Mouse (Mus musculus) heart, postnatal 0 days (tissue): ENCODE measurements around the gene Sertad2. TPM values are rescaled to one million over a fixed set of nuclear protein-coding genes. Genes with fewer than 3 reads are reported as not detected.

Experiments used
- ATAC-seq: fragments of 200-750 bp; cut with Nextera tagmentation; 2 replicates; pipeline ENCODE4 v1.8.0; 2017; ENCODE audit warnings: low read depth, moderate number of reproducible peaks, moderate library complexity; ENCODE audit not compliant: insufficient read depth
- DNase-seq: peaks from one replicate; pipeline ENCODE4 v3.0.0-alpha.2; 2016; ENCODE audit warnings: low spot score
- H3K27ac ChIP-seq: fragments of 300-500 bp; sonication (generic); 2 replicates; pipeline ENCODE4 v1.5.1; 2014; ENCODE audit warnings: low read depth, mild to moderate bottlenecking
- H3K27me3 ChIP-seq: fragments of 300-500 bp; sonication (generic); 2 replicates; pipeline ENCODE4 v1.6.1; 2014; ENCODE audit warnings: low read length, mixed read lengths; ENCODE audit not compliant: control insufficient read depth, insufficient read depth
- H3K36me3 ChIP-seq: fragments of 300-500 bp; sonication (generic); replicated peaks from 2 replicates; pipeline ENCODE4 v1.6.1; 2014; ENCODE audit warnings: low read length, mixed read lengths; ENCODE audit not compliant: control insufficient read depth, insufficient read depth
- H3K4me1 ChIP-seq: fragments of 300-500 bp; sonication (generic); 2 replicates; pipeline ENCODE4 v1.6.1; 2014; ENCODE audit warnings: antibody characterized with exemption; ENCODE audit not compliant: control insufficient read depth, insufficient read depth
- H3K4me2 ChIP-seq: fragments of 300-500 bp; sonication (generic); 2 replicates; pipeline ENCODE4 v1.6.1; 2014; ENCODE audit warnings: low read depth, mild to moderate bottlenecking, low read length, moderate library complexity
- H3K4me3 ChIP-seq: fragments of 300-500 bp; sonication (generic); 2 replicates; pipeline ENCODE4 v1.5.1; 2014; ENCODE audit warnings: low read depth, low read length
- H3K9ac ChIP-seq: fragments of 300-500 bp; sonication (generic); replicated peaks from 2 replicates; pipeline ENCODE4 v1.6.1; 2014; ENCODE audit warnings: low read depth, low read length, mixed read lengths
- H3K9me3 ChIP-seq: fragments of 300-500 bp; sonication (generic); replicated peaks from 2 replicates; pipeline ENCODE4 v1.6.1; 2016; ENCODE audit warnings: low read length; ENCODE audit not compliant: control insufficient read depth
- CTCF ChIP-seq: IDR thresholded peaks from 2 replicates; pipeline ENCODE4 v1.5.1; 2016; ENCODE audit warnings: antibody characterized with exemption, control low read depth, low read depth
- EP300 ChIP-seq: IDR thresholded peaks from 2 replicates; pipeline ENCODE4 v1.6.1; 2016; ENCODE audit warnings: antibody characterized with exemption, low read depth
- WGBS: fragments of 180-500 bp; shearing (Covaris S2); extraction: QIAGEN DNeasy Blood & Tissue Kit; methylation state at CpG from one replicate; pipeline ENCODE4 v1.1.7; 2014; 5-methylcytosine and 5-hydroxymethylcytosine counted together
- polyA plus RNA-seq: library from polyadenylated mRNA; unstranded; fragments of >200 nt; fragmentation: Nextera tagmentation; extraction: Ambion mirVana; gene quantifications from 2 replicates; pipeline ENCODE4 v1.2.1, GENCODE M21; 2015
- total RNA-seq: library from RNA; depleted of rRNA; stranded (reverse); fragments of >200 nt; gene quantifications from 2 replicates; pipeline ENCODE4 v1.2.3, GENCODE M21; 2014; ENCODE audit warnings: low replicate concordance; rRNA removed

Gene Sertad2
- total and polyA plus RNA-seq, 2 experiments from 2014 or later, result 33.3 to 33.5 TPM

DNA sequence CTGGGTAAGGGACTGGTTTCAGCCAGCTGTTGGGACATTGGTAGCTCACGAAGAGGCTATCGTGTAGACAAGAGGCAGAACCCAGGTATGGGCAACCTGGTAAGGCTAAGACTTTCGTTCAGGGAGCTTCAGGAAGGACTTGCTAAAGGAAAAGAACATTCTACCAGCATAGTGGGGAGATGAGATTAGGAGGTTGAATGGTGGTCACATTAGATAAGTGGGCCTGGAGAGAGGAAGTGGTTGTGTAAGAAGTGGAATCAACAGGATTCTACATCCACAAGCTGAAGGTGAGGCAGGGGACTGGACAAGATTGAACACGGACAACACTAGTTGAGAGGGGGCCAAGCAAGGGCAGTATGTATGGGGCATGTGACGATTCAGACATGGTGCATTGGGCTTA, 138.6 kb downstream of the Sertad2 start:
- Histone ChIP-seq H3K36me3 (peaks cover 17% of the 10 kb centered on the region), H3K9ac (no peak overlapping the region), H3K4me3 (no peak overlapping the region), H3K27ac (no peak overlapping the region), H3K9me3 (no peaks in the 10 kb centered on the region), H3K4me2 (no peak overlapping the region), H3K4me1 (no peaks in the 10 kb centered on the region), H3K27me3 (no peaks in the 10 kb centered on the region)
- TF ChIP-seq CTCF, result no peak
- no peak for TF ChIP-seq EP300
- 81% methylated on average over 5 of the region's 5 CpGs for WGBS
- ATAC-seq, result no peak
- no peak for DNase-seq

- DNase-seq (peak; percentile 79), ATAC-seq (peak; percentile 55; the same call in 1 of the 2 replicates)
- no peak overlapping the region for H3K4me2 ChIP-seq
- peaks cover 12% of the 10 kb centered on the region for H3K36me3 ChIP-seq
- no peak overlapping the region for H3K27ac ChIP-seq
- no peaks in the 10 kb centered on the region for H3K27me3 ChIP-seq
- H3K4me3 ChIP-seq, result no peak overlapping the region
- no peaks in the 10 kb centered on the region for H3K4me1 ChIP-seq
- WGBS, result 5% methylated on average over 4 of the region's 4 CpGs
- TF ChIP-seq EP300, result no peak
- TF ChIP-seq CTCF, result peak; percentile 90
- no peak overlapping the region for H3K9ac ChIP-seq
- H3K9me3 ChIP-seq, result no peaks in the 10 kb centered on the region
These were observed 147.9 kb downstream of the Sertad2 start for GRCm38 (mm10) chr11:20691000-20691399.

Other genes with a start within 250 kb of the Sertad2 start
- gene Slc1a4, start 210.5 kb upstream of the Sertad2 start, total RNA-seq, result 6.4 and 11.0 TPM in 2 replicates
- gene Slc1a4, start 210.5 kb upstream of the Sertad2 start, polyA plus RNA-seq, result 2.4 and 2.7 TPM in 2 replicates
- gene Aftph, start 198.3 kb downstream of the Sertad2 start, total RNA-seq, result 17.0 and 21.7 TPM in 2 replicates
- gene Aftph, start 198.3 kb downstream of the Sertad2 start, polyA plus RNA-seq, result 7.5 and 7.8 TPM in 2 replicates